Mouse (Mus musculus) right cerebral cortex, adult 18-20 months (tissue): ENCODE results near the gene Luc7l.

Experiments used
- DNase-seq: peaks from one replicate; pipeline ENCODE4 v3.0.0; 2022; ENCODE audit warnings: mixed read lengths

The Luc7l gene

GRCm38 (mm10) chr17:26252539-26253251 is at the start of gene Luc7l:
TSS of gene Luc7l (plus strand) at chr17:26252896.
- peak; percentile 97 for DNase-seq

- peak; percentile 82 for DNase-seq
Observed at GRCm38 (mm10) chr17:26203321-26203811, 49.3 kb upstream of the Luc7l start.

GRCm38 (mm10) chr17:26204766-26205165 is 47.9 kb upstream of the Luc7l start:
- DNase-seq: no peak

GRCm38 (mm10) chr17:26206392-26206791 is 46.3 kb upstream of the Luc7l start:
- no peak for DNase-seq

- no peak for DNase-seq
Observed at GRCm38 (mm10) chr17:26207686-26208085, 45.0 kb upstream of the Luc7l start, which contains the start of gene Arhgdig. TSS of gene Arhgdig (minus strand) at chr17:26207786.

GRCm38 (mm10) chr17:26212241-26212640 is 40.5 kb upstream of the Luc7l start:
- DNase-seq: no peak

GRCm38 (mm10) chr17:26212681-26213080 is 40.0 kb upstream of the Luc7l start:
- no peak for DNase-seq

GRCm38 (mm10) chr17:26221508-26221907 is 31.2 kb upstream of the Luc7l start:
- DNase-seq: no peak

GRCm38 (mm10) chr17:26225150-26225549 is 27.5 kb upstream of the Luc7l start:
- no peak for DNase-seq

- no peak for DNase-seq
Observed at GRCm38 (mm10) chr17:26229776-26230175, 22.9 kb upstream of the Luc7l start.

GRCm38 (mm10) chr17:26231156-26231555 is 21.5 kb upstream of the Luc7l start:
- DNase-seq: no peak

- DNase-seq: no peak
Observed at GRCm38 (mm10) chr17:26232863-26233262, 19.8 kb upstream of the Luc7l start.

GRCm38 (mm10) chr17:26234386-26234785 is 18.3 kb upstream of the Luc7l start:
- DNase-seq: no peak

- no peak for DNase-seq
Observed at GRCm38 (mm10) chr17:26235077-26235815, 17.4 kb upstream of the Luc7l start.

GRCm38 (mm10) chr17:26237667-26238066 is 15.0 kb upstream of the Luc7l start:
- no peak for DNase-seq

- DNase-seq: no peak
Observed at GRCm38 (mm10) chr17:26239551-26239950, 13.1 kb upstream of the Luc7l start.

GRCm38 (mm10) chr17:26240120-26240790 is 12.4 kb upstream of the Luc7l start:
- no peak for DNase-seq

GRCm38 (mm10) chr17:26240990-26241389 is 11.7 kb upstream of the Luc7l start:
- DNase-seq: peak; percentile 11

GRCm38 (mm10) chr17:26243471-26244100 is 9.1 kb upstream of the Luc7l start:
- DNase-seq: peak; percentile 28

GRCm38 (mm10) chr17:26244101-26244841 is 8.4 kb upstream of the Luc7l start, which contains the start of gene Fam234a:
TSS of gene Fam234a (minus strand) at chr17:26244242.
- peak; percentile 94 for DNase-seq

- DNase-seq: no peak
Observed at GRCm38 (mm10) chr17:26251886-26252538, 684 bp upstream of the Luc7l start.

- no peak for DNase-seq
Observed at GRCm38 (mm10) chr17:26253399-26253798, 703 bp downstream of the Luc7l start.
